Mouse (Mus musculus) midbrain, embryonic 11.5 days (tissue): ENCODE results near the gene Cnfn. TPM values are rescaled to one million over a fixed set of nuclear protein-coding genes. Genes with fewer than 3 reads are reported as not detected.

ENCODE experiments used
- ATAC-seq: fragments of 200-750 bp; cut with Nextera tagmentation; 2 replicates; pipeline ENCODE4 v1.8.0; 2017; ENCODE audit warnings: moderate TSS enrichment, moderate library complexity; ENCODE audit not compliant: low FRiP score
- DNase-seq: peaks from one replicate; pipeline ENCODE4 v3.0.0; 2015; ENCODE audit warnings: low spot score; ENCODE audit errors: missing footprints
- H3K27ac ChIP-seq: fragments of 300-500 bp; sonication (generic); 2 replicates; pipeline ENCODE4 v1.5.1; 2014; ENCODE audit warnings: low read depth, low read length
- H3K27me3 ChIP-seq: fragments of 300-500 bp; sonication (generic); 2 replicates; pipeline ENCODE4 v1.6.1; 2014; ENCODE audit warnings: mild to moderate bottlenecking, low read length, moderate library complexity, mixed read lengths; ENCODE audit not compliant: control insufficient read depth, insufficient read depth
- H3K36me3 ChIP-seq: fragments of 300-500 bp; sonication (generic); 2 replicates; pipeline ENCODE4 v1.6.1; 2014; ENCODE audit warnings: mild to moderate bottlenecking, low read length, moderate library complexity, mixed read lengths; ENCODE audit not compliant: control insufficient read depth, insufficient read depth
- H3K4me1 ChIP-seq: fragments of 300-500 bp; sonication (generic); 2 replicates; pipeline ENCODE4 v1.6.1; 2014; ENCODE audit warnings: low read length; ENCODE audit not compliant: control insufficient read depth, insufficient read depth
- H3K4me2 ChIP-seq: fragments of 300-500 bp; sonication (generic); 2 replicates; pipeline ENCODE4 v1.6.1; 2014; ENCODE audit warnings: mild to moderate bottlenecking, moderate library complexity
- H3K4me3 ChIP-seq: fragments of 300-500 bp; sonication (generic); 2 replicates; pipeline ENCODE4 v1.5.1; 2014; ENCODE audit warnings: low read depth, low read length
- H3K9ac ChIP-seq: fragments of 300-500 bp; sonication (generic); 2 replicates; pipeline ENCODE4 v1.6.1; 2014; ENCODE audit warnings: low read length
- H3K9me3 ChIP-seq: fragments of 300-500 bp; sonication (generic); 2 replicates; pipeline ENCODE4 v1.6.1; 2016; ENCODE audit warnings: low read length; ENCODE audit not compliant: control insufficient read depth
- WGBS: fragments of 180-500 bp; shearing (Covaris S2); extraction: QIAGEN DNeasy Blood & Tissue Kit; methylation state at CpG from one replicate; pipeline ENCODE4 v1.1.7; 2014; 5-methylcytosine and 5-hydroxymethylcytosine counted together
- polyA plus RNA-seq: library from polyadenylated mRNA; unstranded; fragments of >200 nt; fragmentation: Nextera tagmentation; extraction: Ambion mirVana; gene quantifications from 2 replicates; pipeline ENCODE4 v1.2.1, GENCODE M21; 2014

The Cnfn gene
- polyA plus RNA-seq, 1 experiment from 2014 or later: not detected

DNA sequence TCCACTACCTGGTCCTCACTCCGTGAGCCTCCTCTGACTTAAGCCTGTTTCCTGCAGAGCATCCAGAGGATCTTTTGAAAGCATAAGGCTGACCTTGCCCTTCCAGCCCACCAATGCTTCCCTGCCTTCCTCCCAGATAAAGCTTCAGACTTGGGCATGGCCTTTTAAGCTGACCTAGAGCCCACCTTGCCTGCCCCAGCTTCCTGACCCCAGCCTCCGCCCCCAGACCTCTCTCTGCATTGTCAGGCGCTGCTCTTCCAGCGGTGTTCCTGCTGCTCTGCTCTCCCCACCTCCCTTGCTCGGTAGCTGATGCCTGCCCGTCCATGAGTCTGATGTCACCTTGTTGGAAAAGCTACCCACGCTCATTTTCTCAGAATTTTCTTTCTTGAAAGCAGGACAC lies 23.3 kb upstream of the Cnfn start:
- peak; percentile 71 for DNase-seq
- WGBS: 40% methylated on average over 7 of the region's 7 CpGs
- H3K4me2 ChIP-seq: no peak overlapping the region
- no peak overlapping the region for H3K4me3 ChIP-seq
- H3K9ac ChIP-seq: no peak overlapping the region
- no peaks in the 10 kb centered on the region for H3K27me3 ChIP-seq
- H3K36me3 ChIP-seq: no peaks in the 10 kb centered on the region
- H3K27ac ChIP-seq: no peak overlapping the region
- H3K9me3 ChIP-seq: no peaks in the 10 kb centered on the region
- no peak for ATAC-seq
- H3K4me1 ChIP-seq: peaks cover 7% of the 10 kb centered on the region

GRCm38 (mm10) chr7:25391856-25392453 lies 22.4 kb upstream of the Cnfn start:
- H3K27ac ChIP-seq: no peak overlapping the region
- H3K9ac ChIP-seq: no peak overlapping the region
- DNase-seq: peak; percentile 67
- peaks cover 7% of the 10 kb centered on the region for H3K4me1 ChIP-seq
- H3K27me3 ChIP-seq: no peaks in the 10 kb centered on the region
- H3K9me3 ChIP-seq: no peaks in the 10 kb centered on the region
- ATAC-seq: no peak
- no peak overlapping the region for H3K4me3 ChIP-seq
- no peak overlapping the region for H3K4me2 ChIP-seq
- 71% methylated on average over 2 of the region's 2 CpGs for WGBS
- no peaks in the 10 kb centered on the region for H3K36me3 ChIP-seq

- no peak overlapping the region for H3K9ac ChIP-seq
Observed at GRCm38 (mm10) chr7:25390986-25391385, 21.5 kb upstream of the Cnfn start.

GRCm38 (mm10) chr7:25390054-25390770 lies 20.7 kb upstream of the Cnfn start:
- no peak overlapping the region for H3K4me2 ChIP-seq
- no peaks in the 10 kb centered on the region for H3K9me3 ChIP-seq
- 37% methylated on average over 8 of the region's 8 CpGs for WGBS
- H3K36me3 ChIP-seq: no peaks in the 10 kb centered on the region
- peaks cover 7% of the 10 kb centered on the region for H3K4me1 ChIP-seq
- H3K9ac ChIP-seq: no peak overlapping the region
- peak; percentile 74 for DNase-seq
- H3K27me3 ChIP-seq: no peaks in the 10 kb centered on the region
- no peak overlapping the region for H3K27ac ChIP-seq
- no peak for ATAC-seq
- no peak overlapping the region for H3K4me3 ChIP-seq

More at GRCm38 (mm10) chr7:25390986-25391385, 21.5 kb upstream of the Cnfn start:
- ATAC-seq (no peak), DNase-seq (peak; percentile 51)
- Histone ChIP-seq H3K4me2 (no peak overlapping the region), H3K36me3 (no peaks in the 10 kb centered on the region), H3K27ac (no peak overlapping the region), H3K4me3 (no peak overlapping the region), H3K4me1 (peaks cover 7% of the 10 kb centered on the region), H3K9me3 (no peaks in the 10 kb centered on the region), H3K27me3 (no peaks in the 10 kb centered on the region)
- WGBS: 56% methylated on average over 2 of the region's 2 CpGs

DNA sequence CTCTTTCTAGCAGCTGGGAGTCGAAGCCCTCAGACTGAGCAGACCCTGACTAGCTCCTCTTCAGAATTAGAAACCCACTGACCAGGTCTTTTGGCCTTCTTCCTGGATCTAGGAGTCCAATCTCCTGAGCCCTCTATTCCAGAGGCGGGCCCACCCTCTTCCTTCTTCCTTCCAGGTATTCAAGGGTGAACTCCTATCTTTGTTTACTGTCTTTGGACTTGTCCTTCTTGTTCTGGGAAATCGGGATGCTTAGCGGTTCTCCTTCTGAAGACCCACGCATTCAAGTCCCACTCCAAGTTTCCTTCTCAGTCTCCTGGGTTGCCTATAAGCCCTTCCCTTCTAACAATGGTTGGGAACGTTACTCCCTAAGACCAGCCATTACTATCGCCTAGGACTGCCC lies 19.4 kb upstream of the Cnfn start:
- H3K36me3 ChIP-seq: no peaks in the 10 kb centered on the region
- no peaks in the 10 kb centered on the region for H3K4me1 ChIP-seq
- 87% methylated on average over 7 of the region's 7 CpGs for WGBS
- no peaks in the 10 kb centered on the region for H3K27me3 ChIP-seq
- H3K9ac ChIP-seq: no peak overlapping the region
- H3K4me2 ChIP-seq: no peak overlapping the region
- H3K9me3 ChIP-seq: no peaks in the 10 kb centered on the region
- no peak for ATAC-seq
- no peak overlapping the region for H3K4me3 ChIP-seq
- H3K27ac ChIP-seq: no peak overlapping the region
- DNase-seq: peak; percentile 53

GRCm38 (mm10) chr7:25387811-25388440 lies 18.4 kb upstream of the Cnfn start:
- H3K9ac ChIP-seq: no peak overlapping the region
- H3K4me2 ChIP-seq: no peak overlapping the region
- no peak for ATAC-seq
- no peaks in the 10 kb centered on the region for H3K36me3 ChIP-seq
- no peak overlapping the region for H3K4me3 ChIP-seq
- H3K9me3 ChIP-seq: no peaks in the 10 kb centered on the region
- no peak overlapping the region for H3K27ac ChIP-seq
- no peaks in the 10 kb centered on the region for H3K27me3 ChIP-seq
- H3K4me1 ChIP-seq: no peaks in the 10 kb centered on the region
- no peak for DNase-seq
- 94% methylated on average over 18 of the region's 18 CpGs for WGBS

DNA sequence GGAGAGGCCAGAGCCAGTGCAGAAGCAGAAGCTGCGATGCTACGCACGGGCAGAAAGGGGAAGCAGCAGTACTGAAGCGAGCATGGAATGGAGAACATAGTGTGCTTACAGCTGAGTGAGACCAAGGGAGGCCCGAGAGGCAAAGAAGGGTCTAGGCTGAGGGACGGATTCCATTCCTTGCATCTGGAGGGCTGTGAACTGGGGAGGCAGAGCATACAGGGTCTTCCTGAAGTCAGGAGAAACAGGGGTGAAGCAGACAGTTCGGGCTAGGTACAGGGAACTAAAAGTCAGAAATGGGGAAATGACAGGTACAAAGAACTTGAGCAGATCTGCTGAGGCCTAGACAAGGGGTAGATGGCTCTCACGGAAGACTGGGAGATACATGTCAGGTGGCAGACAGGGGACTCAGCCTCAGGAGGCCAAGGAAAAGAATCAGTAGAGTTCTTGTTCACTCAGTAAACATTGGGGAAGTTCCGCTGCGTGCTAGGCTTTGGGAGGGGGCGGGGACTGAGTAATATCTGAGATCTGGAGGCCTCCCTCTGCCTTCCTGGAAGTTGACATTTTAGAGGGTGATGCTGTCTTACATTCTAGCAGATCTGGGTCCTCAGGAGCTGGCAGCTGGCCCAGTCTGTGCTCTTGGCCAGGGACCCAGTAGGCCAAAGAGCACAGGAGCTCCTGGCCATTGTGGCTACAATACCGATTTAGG lies 16.5 kb upstream of the Cnfn start:
- Histone ChIP-seq H3K9me3 (no peaks in the 10 kb centered on the region), H3K4me1 (no peaks in the 10 kb centered on the region), H3K4me2 (no peak overlapping the region), H3K9ac (no peak overlapping the region), H3K27me3 (peaks cover 3% of the 10 kb centered on the region; the same call in 1 of the 2 replicates), H3K36me3 (no peaks in the 10 kb centered on the region), H3K4me3 (no peak overlapping the region), H3K27ac (no peak overlapping the region)
- DNase-seq: peak; percentile 82
- WGBS: 84% methylated on average over 12 of the region's 12 CpGs
- no peak for ATAC-seq

GRCm38 (mm10) chr7:25385259-25385658 lies 15.7 kb upstream of the Cnfn start:
- peaks cover 2% of the 10 kb centered on the region; the same call in 1 of the 2 replicates for H3K4me1 ChIP-seq
- 93% methylated on average over 12 of the region's 12 CpGs for WGBS
- no peaks in the 10 kb centered on the region for H3K9me3 ChIP-seq
- H3K27me3 ChIP-seq: peaks cover 6% of the 10 kb centered on the region; the same call in 1 of the 2 replicates
- no peak overlapping the region for H3K9ac ChIP-seq
- H3K36me3 ChIP-seq: no peaks in the 10 kb centered on the region
- H3K4me2 ChIP-seq: no peak overlapping the region
- DNase-seq (no peak), ATAC-seq (no peak)
- no peak overlapping the region for H3K4me3 ChIP-seq
- H3K27ac ChIP-seq: no peak overlapping the region
